Comparison of ENCODE assay signal across 23 mouse cellular contexts in genomic region chr13:81706311-81706710, GRCm38 (mm10). TPM values are rescaled to one million over a fixed set of nuclear protein-coding genes. Genes with fewer than 3 reads are reported as not detected.
DNase-seq lines count a peak whose midpoint lies in the region; ATAC-seq and TF ChIP-seq lines count a peak whose summit lies in the region.
"Had no signal": no experiment of that assay in that cellular context is flagged by ENCODE, and none has a peak within 500 bp of the region (broad histone marks: within the 10 kb centered on the region; RNA-seq: fewer than 3 reads in every experiment).

No protein-coding gene starts in this region.

- H3K9me3 ChIP-seq in hindbrain, embryonic 14.5 days (ENCODE audit: control insufficient read depth, low read length), result no peaks in the 10 kb centered on the region
- H3K9me3 ChIP-seq: G1E had no signal

- H3K27ac ChIP-seq in layer of hippocampus, adult 2 months, result peak overlapping the region; percentile 52; the same call in 1 of the 2 replicates
- H3K27ac ChIP-seq in hindbrain, embryonic 14.5 days, result no peak overlapping the region

- no peak overlapping the region for H3K4me3 ChIP-seq in layer of hippocampus, adult 2 months
- no peak overlapping the region for H3K4me3 ChIP-seq in hindbrain, embryonic 14.5 days (replicated peaks; ENCODE audit: low read length)

- no peaks in the 10 kb centered on the region for H3K27me3 ChIP-seq in hindbrain, embryonic 14.5 days (ENCODE audit: control insufficient read depth, insufficient read depth, low read length)
- H3K27me3 ChIP-seq: CH12.LX, Patski had no signal

- TF ChIP-seq CTCF in layer of hippocampus, adult 2 months (conservative IDR thresholded peaks at IDR 0.05), result peak; percentile 30

- H3K4me2 ChIP-seq in hindbrain, embryonic 14.5 days (replicated peaks), result no peak overlapping the region

- ATAC-seq in frontal cortex, adult (ENCODE audit: low TSS enrichment), result peak; percentile 36
- ATAC-seq in hindbrain, embryonic 14.5 days (ENCODE audit: low FRiP score), result no peak
- ATAC-seq: activated CD4-positive, CD25-positive, alpha-beta regulatory T cell, adult 4 months; CD4-positive, CD25-positive, alpha-beta regulatory T cell, adult 4 months; Patski had no signal

- H3K4me1 ChIP-seq in hindbrain, embryonic 14.5 days (replicated peaks; ENCODE audit: control insufficient read depth, insufficient read depth, low read length), result no peaks in the 10 kb centered on the region; the same call in 1 of the 2 replicates

- no peaks in the 10 kb centered on the region for H3K36me3 ChIP-seq in hindbrain, embryonic 14.5 days (replicated peaks; ENCODE audit: control insufficient read depth, insufficient read depth)

- H3K9ac ChIP-seq in hindbrain, embryonic 14.5 days, result no peak overlapping the region

- 94% methylated on average over 5 of the region's 5 CpGs for WGBS in hindbrain, embryonic 14.5 days

- no peak for DNase-seq in frontal cortex, postnatal 10 days (ENCODE audit: low spot score in 2 of 2)
- DNase-seq in layer of hippocampus, adult 2 months (ENCODE audit: low spot score in 2 of 2), result no peak
- no peak for DNase-seq in layer of hippocampus, postnatal 14 days (ENCODE audit: low spot score in 2 of 2)
- peak; percentile 71 for DNase-seq in brain, adult 2 months (ENCODE audit: low read depth, low spot score)
- DNase-seq in telencephalon, adult 2 months (ENCODE audit: low read depth, low spot score), result peak; percentile 61
- no peak for DNase-seq in hindbrain, embryonic 14.5 days (ENCODE audit: low spot score)
- DNase-seq in left cerebral cortex, adult 8-10 months (ENCODE audit: low spot score in 2 of 2), result no peak
- DNase-seq: adrenal gland, adult 2 months; adrenal gland, adult 8-10 months; adrenal gland, postnatal 10 days; adrenal gland, postnatal 14 days; adrenal gland, postnatal 25 days; adrenal gland, postnatal 36 days; B cell, adult 2 months; cerebellum, adult 11 months; cerebellum, adult 11-12 months; cerebellum, adult 18-20 months had no signal

RNA-seq across cellular contexts. Expression of gene Polr3g, which starts 4.5 kb away (rescaled TPM):
- total RNA-seq in layer of hippocampus, adult 2 months (2021), result 1 to 10 TPM; 4.1 to 5.4 TPM
- 1 to 10 TPM; 3.6 to 4.7 TPM for total RNA-seq in layer of hippocampus, postnatal 14 days (2021)
- polyA plus RNA-seq in hindbrain, embryonic 14.5 days (2014; fragmentation: Nextera tagmentation; extraction: Ambion mirVana), result 3.8 and 5.0 TPM in 2 replicates
- 1 to 10 TPM; 3.2 to 6.2 (median 5.1) TPM for total RNA-seq in left cerebral cortex, adult 8-10 months (2022)

RNA-seq across cellular contexts. Expression of gene Mblac2, which starts 4.8 kb away (rescaled TPM):
- 10 to 100 TPM; 20.2 to 21.6 TPM for total RNA-seq in layer of hippocampus, adult 2 months (2021)
- 10 to 100 TPM; 28.4 to 29.2 TPM for total RNA-seq in layer of hippocampus, postnatal 14 days (2021)
- 49.2 and 51.1 TPM in 2 replicates for polyA plus RNA-seq in hindbrain, embryonic 14.5 days (2014; fragmentation: Nextera tagmentation; extraction: Ambion mirVana)
- 10 to 100 TPM; 19.8 to 21.8 (median 21.3) TPM for total RNA-seq in left cerebral cortex, adult 8-10 months (2022)

RNA-seq across cellular contexts. Expression of gene Lysmd3, which starts 48.8 kb away (rescaled TPM):
- total RNA-seq in layer of hippocampus, adult 2 months (2021), result 10 to 100 TPM; 12.5 to 13.1 TPM
- total RNA-seq in layer of hippocampus, postnatal 14 days (2021), result 10 to 100 TPM; 10.9 to 14.2 TPM
- 23.8 and 24.5 TPM in 2 replicates for polyA plus RNA-seq in hindbrain, embryonic 14.5 days (2014; fragmentation: Nextera tagmentation; extraction: Ambion mirVana)
- 10 to 100 TPM in 3 of 4 experiments, 1 to 10 TPM in 1; 8.2 to 14.3 (median 11.2) TPM for total RNA-seq in left cerebral cortex, adult 8-10 months (2022)

Comparison
In these comparisons a context has a peak if more than half of its experiments do, and no peak if none do; other contexts are left out.
1. DNase-seq: peak in brain, adult 2 months (single experiment) and telencephalon, adult 2 months (single experiment); none in frontal cortex, postnatal 10 days (0 of 2), layer of hippocampus, adult 2 months (0 of 2), layer of hippocampus, postnatal 14 days (0 of 2), hindbrain, embryonic 14.5 days (single experiment) and left cerebral cortex, adult 8-10 months (0 of 2).